ENCODE assay signal across 8 mouse cellular contexts in the genomic region with DNA sequence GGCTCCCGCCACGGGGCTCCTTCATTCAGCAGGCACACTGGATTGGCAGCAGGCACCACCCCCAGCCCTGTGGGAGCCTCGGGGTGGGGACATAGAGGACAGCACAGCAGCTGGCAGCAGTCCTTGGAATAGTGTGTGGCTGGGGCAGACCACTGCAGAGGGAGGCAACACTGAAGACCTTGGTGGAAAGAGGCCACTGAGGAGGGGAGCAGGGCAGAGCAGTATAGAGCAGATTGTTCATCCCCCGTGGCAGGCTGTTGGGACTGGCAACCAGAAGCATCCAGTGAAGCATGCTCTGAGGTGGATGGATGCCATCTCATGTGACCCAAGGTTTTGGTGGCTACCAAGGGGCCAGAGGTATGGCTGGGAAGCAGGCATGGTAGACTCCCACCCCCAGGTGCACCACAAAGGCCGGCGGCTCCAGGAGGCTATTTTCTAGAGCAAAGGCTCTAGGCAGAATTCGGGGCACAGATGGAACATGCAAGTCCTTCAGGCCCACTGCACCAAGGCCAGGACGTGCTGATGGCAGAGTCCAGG. TPM values are rescaled to one million over a fixed set of nuclear protein-coding genes. Genes with fewer than 3 reads are reported as not detected.
DNase-seq lines count a peak whose midpoint lies in the region; ATAC-seq and TF ChIP-seq lines count a peak whose summit lies in the region.

No protein-coding gene starts in this region.

- H3K4me1 ChIP-seq in forebrain, embryonic 11.5 days (replicated peaks; ENCODE audit: control insufficient read depth, insufficient read depth, low read length) = peaks cover 8% of the 10 kb centered on the region; the same call in 1 of the 2 replicates
- peaks cover 16% of the 10 kb centered on the region for H3K4me1 ChIP-seq in forebrain, embryonic 10.5 days
- H3K4me1 ChIP-seq in megakaryocyte, embryonic 14.5 days = peaks cover 78% of the 10 kb centered on the region
- H3K4me1 ChIP-seq in forebrain, postnatal 0 days (ENCODE audit: insufficient read depth) = 0 out of 2 replicates have a peak, but pooled peaks cover 3% of the 10 kb centered on the region
- no peaks in the 10 kb centered on the region for H3K4me1 ChIP-seq in midbrain, postnatal 0 days (ENCODE audit: insufficient read depth, low read length)

- no peak overlapping the region for H3K4me2 ChIP-seq in forebrain, embryonic 11.5 days (ENCODE audit: low read depth, low read length, severe bottlenecking)
- no peak overlapping the region for H3K4me2 ChIP-seq in forebrain, postnatal 0 days (ENCODE audit: low read depth)
- no peak overlapping the region for H3K4me2 ChIP-seq in midbrain, postnatal 0 days (ENCODE audit: low read depth, low read length, poor library complexity, severe bottlenecking)

- H3K36me3 ChIP-seq in forebrain, embryonic 11.5 days (ENCODE audit: control insufficient read depth, insufficient read depth, low read length) = no peaks in the 10 kb centered on the region
- peaks cover 16% of the 10 kb centered on the region for H3K36me3 ChIP-seq in forebrain, embryonic 10.5 days (replicated peaks)
- peaks cover 76% of the 10 kb centered on the region for H3K36me3 ChIP-seq in megakaryocyte, embryonic 14.5 days (replicated peaks; ENCODE audit: low read length)
- H3K36me3 ChIP-seq in forebrain, postnatal 0 days (ENCODE audit: insufficient read depth) = no peaks in the 10 kb centered on the region
- no peaks in the 10 kb centered on the region for H3K36me3 ChIP-seq in midbrain, postnatal 0 days (ENCODE audit: insufficient read depth, low read length)

- no peaks in the 10 kb centered on the region for H3K27me3 ChIP-seq in forebrain, embryonic 11.5 days (ENCODE audit: control insufficient read depth, insufficient read depth, low read length)
- no peaks in the 10 kb centered on the region for H3K27me3 ChIP-seq in forebrain, embryonic 10.5 days (ENCODE audit: poor library complexity, severe bottlenecking)
- H3K27me3 ChIP-seq in megakaryocyte, embryonic 14.5 days (replicated peaks) = no peaks in the 10 kb centered on the region
- H3K27me3 ChIP-seq in forebrain, postnatal 0 days (ENCODE audit: insufficient read depth, low read length) = no peaks in the 10 kb centered on the region
- no peaks in the 10 kb centered on the region for H3K27me3 ChIP-seq in midbrain, postnatal 0 days (ENCODE audit: insufficient read depth, low read length)

- peak; percentile 75 for ATAC-seq in forebrain, embryonic 11.5 days (replicated peaks; ENCODE audit: low FRiP score)
- no peak for ATAC-seq in megakaryocyte, adult 5-6 weeks (ENCODE audit: poor library complexity, severe bottlenecking)
- ATAC-seq in forebrain, postnatal 0 days = peak; percentile 88
- ATAC-seq in midbrain, postnatal 0 days (ENCODE audit: low FRiP score) = peak; percentile 73

- no peak overlapping the region for H3K9ac ChIP-seq in forebrain, embryonic 11.5 days (ENCODE audit: low read length)
- no peak overlapping the region for H3K9ac ChIP-seq in forebrain, postnatal 0 days
- no peak overlapping the region for H3K9ac ChIP-seq in midbrain, postnatal 0 days (replicated peaks; ENCODE audit: low read length, poor library complexity, severe bottlenecking)

- no peak for DNase-seq in forebrain, embryonic 11.5 days (ENCODE audit: low spot score)
- DNase-seq in forebrain, embryonic 10.5 days (ENCODE audit: extremely low spot score, low spot score) = no peak
- DNase-seq in forebrain, postnatal 0 days = peak; percentile 59
- peak; percentile 84 for DNase-seq in midbrain, postnatal 0 days (ENCODE audit: low spot score)
- no peak for DNase-seq in thymus, postnatal 14 days
- no peak for DNase-seq in gastrocnemius, postnatal 14 days

- no peak overlapping the region for H3K27ac ChIP-seq in forebrain, embryonic 11.5 days (ENCODE audit: low read depth, low read length)
- H3K27ac ChIP-seq in forebrain, embryonic 10.5 days = no peak overlapping the region
- H3K27ac ChIP-seq in forebrain, postnatal 0 days (ENCODE audit: low read depth, low read length) = peak overlapping the region; percentile 50; the same call in 1 of the 2 replicates
- no peak overlapping the region for H3K27ac ChIP-seq in midbrain, postnatal 0 days (ENCODE audit: low read depth, low read length)

- WGBS in forebrain, embryonic 11.5 days = 64% methylated on average over 8 of the region's 8 CpGs
- 78% methylated on average over 8 of the region's 8 CpGs for WGBS in forebrain, embryonic 10.5 days
- 41% methylated on average over 8 of the region's 8 CpGs for WGBS in forebrain, postnatal 0 days
- 55% methylated on average over 8 of the region's 8 CpGs for WGBS in midbrain, postnatal 0 days

- H3K9me3 ChIP-seq in forebrain, embryonic 11.5 days (ENCODE audit: control insufficient read depth, low read length) = no peaks in the 10 kb centered on the region
- H3K9me3 ChIP-seq in forebrain, embryonic 10.5 days = no peaks in the 10 kb centered on the region
- no peaks in the 10 kb centered on the region for H3K9me3 ChIP-seq in megakaryocyte, embryonic 14.5 days
- no peaks in the 10 kb centered on the region for H3K9me3 ChIP-seq in forebrain, postnatal 0 days (ENCODE audit: low read length)
- no peaks in the 10 kb centered on the region for H3K9me3 ChIP-seq in midbrain, postnatal 0 days (ENCODE audit: low read length)

- H3K4me3 ChIP-seq in forebrain, embryonic 11.5 days (ENCODE audit: low read depth, low read length) = no peak overlapping the region
- H3K4me3 ChIP-seq in forebrain, embryonic 10.5 days = no peak overlapping the region
- H3K4me3 ChIP-seq in megakaryocyte, embryonic 14.5 days (replicated peaks) = peak overlapping the region; percentile 15
- no peak overlapping the region for H3K4me3 ChIP-seq in forebrain, postnatal 0 days (ENCODE audit: low read depth, low read length)
- H3K4me3 ChIP-seq in midbrain, postnatal 0 days (ENCODE audit: low read depth, low read length) = no peak overlapping the region

- no peak for TF ChIP-seq CTCF in forebrain, postnatal 0 days (IDR thresholded peaks at IDR 0.05; ENCODE audit: low read depth)
- no peak for TF ChIP-seq CTCF in midbrain, postnatal 0 days (IDR thresholded peaks at IDR 0.05)

- intact Hi-C loops in gastrocnemius, postnatal 14 days (cut with DNase I; ENCODE audit: low total_unique reads) = no loop called here

RNA-seq across cellular contexts. Expression of a gene that starts 20.7 kb away (rescaled TPM):
- 5.1 and 7.8 TPM in 2 replicates for polyA plus RNA-seq in forebrain, embryonic 11.5 days (2014; fragmentation: Nextera tagmentation; extraction: Ambion mirVana)
- polyA plus RNA-seq in forebrain, embryonic 10.5 days (2016; fragmentation: Nextera tagmentation; extraction: Ambion mirVana) = 20.2 and 22.2 TPM in 2 replicates
- polyA plus RNA-seq in megakaryocyte, embryonic 14.5 days (2012; ENCODE audit: insufficient read depth, low replicate concordance) = 88.1 and 108 TPM in 2 replicates
- 10.4 and 13.1 TPM in 2 replicates for total RNA-seq in megakaryocyte, adult 5-6 weeks (2015)
- total RNA-seq in megakaryocyte, adult 5-6 weeks (2017) = 14.1 and 14.3 TPM in 2 replicates
- total RNA-seq in forebrain, postnatal 0 days (2014; rRNA removed) = 86.4 and 87.8 TPM in 2 replicates
- 23.4 and 27.2 TPM in 2 replicates for polyA plus RNA-seq in forebrain, postnatal 0 days (2015; fragmentation: Nextera tagmentation; extraction: Ambion mirVana)
- total RNA-seq in midbrain, postnatal 0 days (2014; rRNA removed) = 114 and 127 TPM in 2 replicates
- polyA plus RNA-seq in midbrain, postnatal 0 days (2015; fragmentation: Nextera tagmentation; extraction: Ambion mirVana) = 27.8 and 28.1 TPM in 2 replicates
- total RNA-seq in gastrocnemius, postnatal 14 days (2021) = 10 to 100 TPM; 34.4 to 34.5 TPM

RNA-seq across cellular contexts. Expression of a gene that starts 24.6 kb away (rescaled TPM):
- 0.11 TPM in 1 of 2 replicates, not detected in the other for polyA plus RNA-seq in forebrain, embryonic 11.5 days (2014; fragmentation: Nextera tagmentation; extraction: Ambion mirVana)
- 0.06 and 0.12 TPM in 2 replicates for polyA plus RNA-seq in forebrain, embryonic 10.5 days (2016; fragmentation: Nextera tagmentation; extraction: Ambion mirVana)
- polyA plus RNA-seq in megakaryocyte, embryonic 14.5 days (2012; ENCODE audit: insufficient read depth, low replicate concordance) = 1.3 and 2.9 TPM in 2 replicates
- total RNA-seq in megakaryocyte, adult 5-6 weeks (2015) = 0.23 TPM in 1 of 2 replicates, not detected in the other
- not detected in 2 replicates for total RNA-seq in megakaryocyte, adult 5-6 weeks (2017)
- 2.0 and 3.4 TPM in 2 replicates for total RNA-seq in forebrain, postnatal 0 days (2014; rRNA removed)
- polyA plus RNA-seq in forebrain, postnatal 0 days (2015; fragmentation: Nextera tagmentation; extraction: Ambion mirVana) = 1.1 and 2.3 TPM in 2 replicates
- total RNA-seq in midbrain, postnatal 0 days (2014; rRNA removed) = 2.3 TPM in 2 replicates
- polyA plus RNA-seq in midbrain, postnatal 0 days (2015; fragmentation: Nextera tagmentation; extraction: Ambion mirVana) = 1.6 and 1.8 TPM in 2 replicates
- not detected for total RNA-seq in gastrocnemius, postnatal 14 days (2021)

RNA-seq across cellular contexts. Expression of a gene that starts 34.0 kb away (rescaled TPM):
- 43.7 and 54.1 TPM in 2 replicates for polyA plus RNA-seq in forebrain, embryonic 11.5 days (2014; fragmentation: Nextera tagmentation; extraction: Ambion mirVana)
- 53.8 and 60.9 TPM in 2 replicates for polyA plus RNA-seq in forebrain, embryonic 10.5 days (2016; fragmentation: Nextera tagmentation; extraction: Ambion mirVana)
- polyA plus RNA-seq in megakaryocyte, embryonic 14.5 days (2012; ENCODE audit: insufficient read depth, low replicate concordance) = 608 and 613 TPM in 2 replicates
- 27.1 and 32.1 TPM in 2 replicates for total RNA-seq in megakaryocyte, adult 5-6 weeks (2015)
- total RNA-seq in megakaryocyte, adult 5-6 weeks (2017) = 15.3 and 18.0 TPM in 2 replicates
- total RNA-seq in forebrain, postnatal 0 days (2014; rRNA removed) = 28.5 and 28.8 TPM in 2 replicates
- 38.7 and 38.8 TPM in 2 replicates for polyA plus RNA-seq in forebrain, postnatal 0 days (2015; fragmentation: Nextera tagmentation; extraction: Ambion mirVana)
- 14.9 and 23.9 TPM in 2 replicates for total RNA-seq in midbrain, postnatal 0 days (2014; rRNA removed)
- polyA plus RNA-seq in midbrain, postnatal 0 days (2015; fragmentation: Nextera tagmentation; extraction: Ambion mirVana) = 32.2 and 32.6 TPM in 2 replicates
- 10 to 100 TPM; 19.9 to 20.0 TPM for total RNA-seq in gastrocnemius, postnatal 14 days (2021)

RNA-seq across cellular contexts. Expression of a gene that starts 34.1 kb away (rescaled TPM):
- 2.9 and 4.5 TPM in 2 replicates for polyA plus RNA-seq in forebrain, embryonic 11.5 days (2014; fragmentation: Nextera tagmentation; extraction: Ambion mirVana)
- 2.1 and 2.3 TPM in 2 replicates for polyA plus RNA-seq in forebrain, embryonic 10.5 days (2016; fragmentation: Nextera tagmentation; extraction: Ambion mirVana)
- 5.5 and 6.5 TPM in 2 replicates for polyA plus RNA-seq in megakaryocyte, embryonic 14.5 days (2012; ENCODE audit: insufficient read depth, low replicate concordance)
- total RNA-seq in megakaryocyte, adult 5-6 weeks (2015) = 3.9 and 6.2 TPM in 2 replicates
- 2.7 and 4.0 TPM in 2 replicates for total RNA-seq in megakaryocyte, adult 5-6 weeks (2017)
- total RNA-seq in forebrain, postnatal 0 days (2014; rRNA removed) = 17.3 and 17.8 TPM in 2 replicates
- polyA plus RNA-seq in forebrain, postnatal 0 days (2015; fragmentation: Nextera tagmentation; extraction: Ambion mirVana) = 4.5 and 5.1 TPM in 2 replicates
- 17.8 and 21.4 TPM in 2 replicates for total RNA-seq in midbrain, postnatal 0 days (2014; rRNA removed)
- polyA plus RNA-seq in midbrain, postnatal 0 days (2015; fragmentation: Nextera tagmentation; extraction: Ambion mirVana) = 3.9 and 4.2 TPM in 2 replicates
- 1 to 10 TPM; 1.7 to 2.1 TPM for total RNA-seq in gastrocnemius, postnatal 14 days (2021)

RNA-seq across cellular contexts. Expression of a gene that starts 34.9 kb away (rescaled TPM):
- 0.40 and 0.47 TPM in 2 replicates for polyA plus RNA-seq in forebrain, embryonic 11.5 days (2014; fragmentation: Nextera tagmentation; extraction: Ambion mirVana)
- 0.30 and 0.47 TPM in 2 replicates for polyA plus RNA-seq in forebrain, embryonic 10.5 days (2016; fragmentation: Nextera tagmentation; extraction: Ambion mirVana)
- 6.0 and 13.6 TPM in 2 replicates for polyA plus RNA-seq in megakaryocyte, embryonic 14.5 days (2012; ENCODE audit: insufficient read depth, low replicate concordance)
- total RNA-seq in megakaryocyte, adult 5-6 weeks (2015) = 4.5 and 5.4 TPM in 2 replicates
- total RNA-seq in megakaryocyte, adult 5-6 weeks (2017) = 3.2 and 4.8 TPM in 2 replicates
- 0.31 and 1.2 TPM in 2 replicates for total RNA-seq in forebrain, postnatal 0 days (2014; rRNA removed)
- polyA plus RNA-seq in forebrain, postnatal 0 days (2015; fragmentation: Nextera tagmentation; extraction: Ambion mirVana) = 0.09 and 0.16 TPM in 2 replicates
- total RNA-seq in midbrain, postnatal 0 days (2014; rRNA removed) = 0.33 and 1.2 TPM in 2 replicates
- polyA plus RNA-seq in midbrain, postnatal 0 days (2015; fragmentation: Nextera tagmentation; extraction: Ambion mirVana) = 0.11 TPM in 1 of 2 replicates, not detected in the other
- under 1 TPM in 1 of 2 experiments, not detected in 1; 0.27 TPM for total RNA-seq in gastrocnemius, postnatal 14 days (2021)

Comparison
In these comparisons a context has a peak if more than half of its experiments do, and no peak if none do; other contexts are left out.
1. DNase-seq: peak in forebrain, postnatal 0 days (single experiment) and midbrain, postnatal 0 days (single experiment); none in forebrain, embryonic 11.5 days (single experiment), forebrain, embryonic 10.5 days (single experiment), thymus, postnatal 14 days (single experiment) and gastrocnemius, postnatal 14 days (single experiment).